Mouse (Mus musculus) spleen, postnatal 0 days (tissue): ENCODE data around the gene Crtac1. TPM values are rescaled to one million over a fixed set of nuclear protein-coding genes. Genes with fewer than 3 reads are reported as not detected.

ENCODE experiments used
- polyA plus RNA-seq: library from polyadenylated mRNA; unstranded; fragments of >200 nt; fragmentation: Nextera tagmentation; extraction: Ambion mirVana; gene quantifications from 2 replicates; pipeline ENCODE4 v1.2.1, GENCODE M21; 2015

Crtac1 gene
- polyA plus RNA-seq: 0.49 and 0.65 TPM in 2 replicates

GRCm38 (mm10) chr19:42431485-42432190 lies at the start of gene Crtac1:
Gene Crtac1, minus strand, starts transcription at chr19:42431783.

GRCm38 (mm10) chr19:42247519-42247918 lies 184.1 kb downstream of the Crtac1 start, which contains the start of gene Golga7b:
Gene Golga7b, plus strand, starts transcription at chr19:42247574.

Other genes starting within 250 kb of the Crtac1 start
- gene Sfrp5, start 229.5 kb downstream of the Crtac1 start, polyA plus RNA-seq: not detected in 2 replicates
- not detected in 2 replicates for gene Golga7b, start 184.2 kb downstream of the Crtac1 start, polyA plus RNA-seq
- gene R3hcc1l, start 87.0 kb upstream of the Crtac1 start, polyA plus RNA-seq: 15.2 and 17.3 TPM in 2 replicates
- 0.39 and 0.40 TPM in 2 replicates for gene Loxl4, start 181.0 kb upstream of the Crtac1 start, polyA plus RNA-seq